Mouse (Mus musculus): ENCODE data around the gene Ppp1r2.

- no peak for TF ChIP-seq CTCF (IDR thresholded peaks at IDR 0.05; ENCODE audit: extremely low read depth, insufficient read depth, low read length)
- no peak for TF ChIP-seq POLR2A (IDR thresholded peaks at IDR 0.05; ENCODE audit: extremely low read depth, insufficient read depth, low read length)
These were observed 25.7 kb downstream of the Ppp1r2 start for GRCm38 (mm10) chr16:31249401-31249800.

Data from cortical plate, adult 2 months (tissue).